Mouse (Mus musculus) testis, adult 2 months (tissue): Measurements from ENCODE around the gene Kdm5a.

Experiments used
- CTCF ChIP-seq: fragments of 200-500 bp; IDR thresholded peaks from 2 replicates; pipeline ENCODE4 v1.5.1; 2012; ENCODE audit warnings: low read depth, mild to moderate bottlenecking, inconsistent platforms, low read length, moderate library complexity; ENCODE audit not compliant: control insufficient read depth, insufficient read depth, insufficient replicate concordance
- POLR2A ChIP-seq: fragments of 200-500 bp; IDR thresholded peaks from 2 replicates; pipeline ENCODE4 v1.6.1; 2012; ENCODE audit warnings: low read depth, mild to moderate bottlenecking, inconsistent platforms, low read length, moderate library complexity; ENCODE audit not compliant: control insufficient read depth

GRCm38 (mm10) chr6:120483211-120483626 is 119.3 kb downstream of the Kdm5a start:
- TF ChIP-seq CTCF = no peak; the same call in 1 of the 2 replicates
- TF ChIP-seq POLR2A = no peak
